ENCODE assay signal across 29 mouse cellular contexts in the genomic region with DNA sequence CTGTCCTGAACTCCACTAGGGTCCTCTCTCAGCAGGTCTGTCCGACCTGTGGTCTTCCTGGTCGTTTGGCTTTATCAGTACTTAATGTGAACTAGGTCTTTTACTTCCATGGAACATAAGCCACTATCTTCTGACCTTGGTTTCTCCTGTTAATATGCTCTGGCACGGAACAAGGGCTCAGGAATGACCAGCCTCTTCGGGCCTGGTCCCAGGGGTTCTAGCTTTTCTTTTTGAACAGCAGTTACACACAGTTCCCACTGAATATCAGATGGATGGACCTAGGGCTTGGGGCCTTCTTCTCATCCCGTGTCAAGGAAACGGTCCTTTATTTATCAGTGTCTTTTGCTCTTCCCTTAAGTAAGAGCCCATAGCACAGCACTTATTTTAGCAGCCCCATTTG. TPM values are rescaled to one million over a fixed set of nuclear protein-coding genes. Genes with fewer than 3 reads are reported as not detected.
DNase-seq lines count a peak whose midpoint lies in the region; ATAC-seq and TF ChIP-seq lines count a peak whose summit lies in the region.
"Had no signal": no experiment of that assay in that cellular context is flagged by ENCODE, and none has a peak within 500 bp of the region (broad histone marks: within the 10 kb centered on the region; RNA-seq: fewer than 3 reads in every experiment).

No protein-coding gene starts in this region.

- no peak for DNase-seq in gastrocnemius, adult 2 months
- DNase-seq in gastrocnemius, postnatal 14 days, result no peak
- DNase-seq in heart, postnatal 25 days (ENCODE audit: low spot score), result no peak
- DNase-seq in MEL (ENCODE audit: low read depth, low spot score), result no peak
- DNase-seq: cerebellum, adult 11 months; cerebellum, adult 9-11 months; gastrocnemius, postnatal 36 days; kidney, adult 11 months had no signal

- peaks cover 50% of the 10 kb centered on the region for H3K36me3 ChIP-seq in heart, embryonic 16.5 days (ENCODE audit: control insufficient read depth, insufficient read depth)
- H3K36me3 ChIP-seq in MEL (ENCODE audit: control insufficient read depth in 1 of 2, insufficient read depth in 2 of 2, low read length in 2 of 2), result peaks cover 7 to 39% of the 10 kb centered on the region in 2 experiments

- H3K9ac ChIP-seq in heart, embryonic 16.5 days (ENCODE audit: low read length), result no peak overlapping the region
- H3K9ac ChIP-seq in MEL (ENCODE audit: control insufficient read depth, low read depth, low read length, poor library complexity, severe bottlenecking), result no peak overlapping the region
- H3K9ac ChIP-seq: embryonic facial prominence, embryonic 12.5 days; embryonic facial prominence, embryonic 15.5 days; forebrain, postnatal 0 days; heart, embryonic 13.5 days; hindbrain, embryonic 13.5 days; intestine, embryonic 15.5 days had no signal

- H3K9me3 ChIP-seq in heart, embryonic 16.5 days (replicated peaks; ENCODE audit: control insufficient read depth, low read length), result no peaks in the 10 kb centered on the region
- H3K9me3 ChIP-seq in MEL (replicated peaks; ENCODE audit: insufficient read depth, low read length), result no peaks in the 10 kb centered on the region
- H3K9me3 ChIP-seq: embryonic facial prominence, embryonic 12.5 days; embryonic facial prominence, embryonic 15.5 days; heart, embryonic 13.5 days; hindbrain, embryonic 10.5 days; hindbrain, embryonic 13.5 days; intestine, embryonic 15.5 days had no signal

- no peak overlapping the region for H3K4me2 ChIP-seq in heart, embryonic 16.5 days (ENCODE audit: low read depth, low read length)
- H3K4me2 ChIP-seq: embryonic facial prominence, embryonic 12.5 days; embryonic facial prominence, embryonic 15.5 days; heart, embryonic 13.5 days; hindbrain, embryonic 13.5 days; intestine, embryonic 15.5 days had no signal

- no peaks in the 10 kb centered on the region for H3K27me3 ChIP-seq in heart, embryonic 16.5 days (ENCODE audit: control insufficient read depth, insufficient read depth, low read length)
- H3K27me3 ChIP-seq in MEL (ENCODE audit: control insufficient read depth in 1 of 2, insufficient read depth in 2 of 2, low read length in 2 of 2), result no peaks in the 10 kb centered on the region
- H3K27me3 ChIP-seq: embryonic facial prominence, embryonic 12.5 days; embryonic facial prominence, embryonic 15.5 days; heart, embryonic 13.5 days; hindbrain, embryonic 13.5 days; intestine, embryonic 15.5 days had no signal

- 69% methylated on average over 6 of the region's 6 CpGs for WGBS in heart, embryonic 16.5 days

- intact Hi-C loops in gastrocnemius, adult 2 months (cut with DNase I), result no loop called here
- intact Hi-C loops in gastrocnemius, postnatal 14 days (cut with DNase I; ENCODE audit: low total_unique reads), result no loop called here
- intact Hi-C loops in heart, postnatal 25 days (cut with DNase I), result no loop called here

- no peak for TF ChIP-seq EP300 in MEL (IDR thresholded peaks at IDR 0.05; ENCODE audit: low read depth in 1 of 2, low read length in 2 of 2)

- no peak for ATAC-seq in heart, embryonic 16.5 days (replicated peaks; ENCODE audit: extremely low read depth, insufficient read depth, low FRiP score)
- ATAC-seq: activated CD4-positive, CD25-positive, alpha-beta regulatory T cell, adult 4 months; CD4-positive, CD25-positive, alpha-beta regulatory T cell, adult 4 months; intestine, embryonic 15.5 days had no signal

- H3K4me3 ChIP-seq in gastrocnemius, adult 2 months, result peak overlapping the region; percentile 47; the same call in 1 of the 2 replicates
- no peak overlapping the region for H3K4me3 ChIP-seq in heart, embryonic 16.5 days (ENCODE audit: low read length)
- H3K4me3 ChIP-seq in MEL (ENCODE audit: control insufficient read depth in 1 of 2, insufficient read depth in 1 of 2, low read depth in 2 of 2, low read length in 2 of 2), result no peak overlapping the region
- no peak overlapping the region for H3K4me3 ChIP-seq in brown adipose tissue, adult 24 weeks (ENCODE audit: insufficient read depth, low read depth, low read length)
- H3K4me3 ChIP-seq: embryonic facial prominence, embryonic 12.5 days; embryonic facial prominence, embryonic 15.5 days; heart, embryonic 13.5 days; hindbrain, embryonic 10.5 days; hindbrain, embryonic 13.5 days; intestine, embryonic 15.5 days had no signal

- TF ChIP-seq CTCF in gastrocnemius, adult 2 months (IDR thresholded peaks at IDR 0.05), result no peak
- TF ChIP-seq CTCF in MEL (IDR thresholded peaks at IDR 0.05 in 2 of 3, conservative IDR thresholded peaks at IDR 0.05 in 1 of 3; ENCODE audit: control insufficient read depth in 1 of 3, insufficient read depth in 1 of 3, low read depth in 2 of 3, low read length in 3 of 3, poor library complexity in 1 of 3, severe bottlenecking in 1 of 3), result no peak

- 0 out of 4 replicates have a peak, but pooled peaks of 1 of the 2 experiments have one; percentile 13 for TF ChIP-seq POLR2A in MEL (IDR thresholded peaks at IDR 0.05; ENCODE audit: control insufficient read depth in 1 of 2, insufficient read depth in 1 of 2, low read depth in 1 of 2, low read length in 2 of 2, poor library complexity in 1 of 2)

- TF ChIP-seq RAD21 in MEL (IDR thresholded peaks at IDR 0.05; ENCODE audit: low read depth, low read length), result no peak

- no peaks in the 10 kb centered on the region for H3K79me2 ChIP-seq in MEL (ENCODE audit: control insufficient read depth, insufficient read depth, low read length, poor library complexity)

- peak overlapping the region; percentile 96 for H3K27ac ChIP-seq in gastrocnemius, adult 2 months
- H3K27ac ChIP-seq in heart, embryonic 16.5 days (ENCODE audit: low read length), result 0 out of 2 replicates have a peak overlapping the region, but pooled peaks have one; percentile 7
- H3K27ac ChIP-seq in MEL (ENCODE audit: control insufficient read depth, low read depth, low read length), result no peak overlapping the region
- peak overlapping the region; percentile 96 for H3K27ac ChIP-seq in brown adipose tissue, adult 24 weeks (replicated peaks; ENCODE audit: low read depth, low read length)
- H3K27ac ChIP-seq: embryonic facial prominence, embryonic 12.5 days; embryonic facial prominence, embryonic 15.5 days; heart, embryonic 13.5 days; hindbrain, embryonic 10.5 days; hindbrain, embryonic 13.5 days; intestine, embryonic 15.5 days had no signal

- H3K4me1 ChIP-seq in heart, embryonic 16.5 days (ENCODE audit: control insufficient read depth, insufficient read depth, low read length), result no peaks in the 10 kb centered on the region
- peaks cover 6 to 7% of the 10 kb centered on the region in 2 experiments for H3K4me1 ChIP-seq in MEL (ENCODE audit: control insufficient read depth in 1 of 2, insufficient read depth in 2 of 2, low read length in 2 of 2)
- H3K4me1 ChIP-seq in brown adipose tissue, adult 24 weeks (ENCODE audit: control insufficient read depth, insufficient read depth, insufficient read length, low read length), result no peaks in the 10 kb centered on the region; the same call in 1 of the 2 replicates
- H3K4me1 ChIP-seq: embryonic facial prominence, embryonic 12.5 days; embryonic facial prominence, embryonic 15.5 days; hindbrain, embryonic 10.5 days; intestine, embryonic 15.5 days had no signal

RNA-seq across cellular contexts. Expression of a gene that starts 7.0 kb away (rescaled TPM):
- total RNA-seq in gastrocnemius, adult 2 months (2021), result 100 to 1,000 TPM; 447 to 542 TPM
- 100 to 1,000 TPM; 257 to 331 TPM for total RNA-seq in gastrocnemius, postnatal 14 days (2021)
- 13.4 and 19.4 TPM in 2 replicates for polyA plus RNA-seq in heart, embryonic 16.5 days (2015; fragmentation: Nextera tagmentation; extraction: Ambion mirVana)
- total RNA-seq in heart, postnatal 25 days (2021), result 100 to 1,000 TPM; 272 to 314 TPM
- 6.8 and 7.7 TPM in 2 replicates for total RNA-seq in MEL (2012; rRNA removed)
- 10 to 100 TPM in 1 of 2 experiments, not detected in 1; 14.1 TPM for polyA plus RNA-seq in MEL (2012; ENCODE audit: insufficient read depth in 1 of 2, insufficient read length in 2 of 2, low read depth in 1 of 2, low replicate concordance in 2 of 2, missing spikeins in 1 of 2)
- 122 and 173 TPM in 2 replicates for polyA plus RNA-seq in brown adipose tissue, adult 24 weeks (2012; ENCODE audit: insufficient read depth, insufficient read length, missing spikeins)

RNA-seq across cellular contexts. Expression of a gene that starts 15.1 kb away (rescaled TPM):
- total RNA-seq in gastrocnemius, adult 2 months (2021), result 10 to 100 TPM; 46.7 to 58.9 TPM
- total RNA-seq in gastrocnemius, postnatal 14 days (2021), result 10 to 100 TPM; 53.7 to 54.8 TPM
- 8.1 and 8.5 TPM in 2 replicates for polyA plus RNA-seq in heart, embryonic 16.5 days (2015; fragmentation: Nextera tagmentation; extraction: Ambion mirVana)
- 10 to 100 TPM; 43.7 to 51.0 TPM for total RNA-seq in heart, postnatal 25 days (2021)
- 9.5 and 10.0 TPM in 2 replicates for total RNA-seq in MEL (2012; rRNA removed)
- polyA plus RNA-seq in MEL (2012; ENCODE audit: insufficient read depth in 1 of 2, insufficient read length in 2 of 2, low read depth in 1 of 2, low replicate concordance in 2 of 2, missing spikeins in 1 of 2), result 10 to 100 TPM in 1 of 2 experiments, not detected in 1; 39.9 TPM
- 16.9 and 22.4 TPM in 2 replicates for polyA plus RNA-seq in brown adipose tissue, adult 24 weeks (2012; ENCODE audit: insufficient read depth, insufficient read length, missing spikeins)

RNA-seq across cellular contexts. Expression of a gene that starts 24.3 kb away (rescaled TPM):
- 100 to 1,000 TPM; 541 to 658 TPM for total RNA-seq in gastrocnemius, adult 2 months (2021)
- 100 to 1,000 TPM; 571 to 668 TPM for total RNA-seq in gastrocnemius, postnatal 14 days (2021)
- 567 and 572 TPM in 2 replicates for polyA plus RNA-seq in heart, embryonic 16.5 days (2015; fragmentation: Nextera tagmentation; extraction: Ambion mirVana)
- 1,000 to 10,000 TPM; 1,194 to 1,233 TPM for total RNA-seq in heart, postnatal 25 days (2021)
- 161 and 187 TPM in 2 replicates for total RNA-seq in MEL (2012; rRNA removed)
- 100 to 1,000 TPM; 133 to 256 TPM for polyA plus RNA-seq in MEL (2012; ENCODE audit: insufficient read depth in 1 of 2, insufficient read length in 2 of 2, low read depth in 1 of 2, low replicate concordance in 2 of 2, missing spikeins in 1 of 2)
- polyA plus RNA-seq in brown adipose tissue, adult 24 weeks (2012; ENCODE audit: insufficient read depth, insufficient read length, missing spikeins), result 1,610 and 1,861 TPM in 2 replicates

RNA-seq across cellular contexts. Expression of a gene that starts 39.2 kb away (rescaled TPM):
- total RNA-seq in gastrocnemius, adult 2 months (2021), result not detected
- not detected for total RNA-seq in gastrocnemius, postnatal 14 days (2021)
- 0.41 TPM in 1 of 2 replicates, not detected in the other for polyA plus RNA-seq in heart, embryonic 16.5 days (2015; fragmentation: Nextera tagmentation; extraction: Ambion mirVana)
- total RNA-seq in heart, postnatal 25 days (2021), result not detected
- not detected in 2 replicates for total RNA-seq in MEL (2012; rRNA removed)
- not detected for polyA plus RNA-seq in MEL (2012; ENCODE audit: insufficient read depth in 1 of 2, insufficient read length in 2 of 2, low read depth in 1 of 2, low replicate concordance in 2 of 2, missing spikeins in 1 of 2)
- polyA plus RNA-seq in brown adipose tissue, adult 24 weeks (2012; ENCODE audit: insufficient read depth, insufficient read length, missing spikeins), result not detected in 2 replicates
- total RNA-seq: adrenal gland, postnatal 36 days; common myeloid progenitor, adult 5-6 weeks; gastrocnemius, adult 8-10 months; gastrocnemius, postnatal 36 days; granulocyte monocyte progenitor cell, adult 5-6 weeks; heart, adult 8-10 months; heart, postnatal 14 days had no signal
- polyA plus RNA-seq: activated CD4-positive, CD25-positive, alpha-beta regulatory T cell, adult 4 months; C2C12; CD4-positive, CD25-positive, alpha-beta regulatory T cell, adult 4 months; cerebellum, adult 2 months; embryonic facial prominence, embryonic 12.5 days; forebrain, embryonic 11.5 days; forebrain, embryonic 14.5 days; hindbrain, embryonic 10.5 days; hindbrain, embryonic 13.5 days had no signal

RNA-seq across cellular contexts. Expression of a gene that starts 39.6 kb away (rescaled TPM):
- total RNA-seq in gastrocnemius, adult 2 months (2021), result 10 to 100 TPM; 35.1 to 52.1 TPM
- total RNA-seq in gastrocnemius, postnatal 14 days (2021), result 10 to 100 TPM; 47.2 to 55.8 TPM
- 184 and 195 TPM in 2 replicates for polyA plus RNA-seq in heart, embryonic 16.5 days (2015; fragmentation: Nextera tagmentation; extraction: Ambion mirVana)
- 10 to 100 TPM; 58.9 to 62.5 TPM for total RNA-seq in heart, postnatal 25 days (2021)
- total RNA-seq in MEL (2012; rRNA removed), result 92.4 and 98.1 TPM in 2 replicates
- 100 to 1,000 TPM in 1 of 2 experiments, not detected in 1; 107 TPM for polyA plus RNA-seq in MEL (2012; ENCODE audit: insufficient read depth in 1 of 2, insufficient read length in 2 of 2, low read depth in 1 of 2, low replicate concordance in 2 of 2, missing spikeins in 1 of 2)
- 115 and 131 TPM in 2 replicates for polyA plus RNA-seq in brown adipose tissue, adult 24 weeks (2012; ENCODE audit: insufficient read depth, insufficient read length, missing spikeins)

Comparison
In these comparisons a context has a peak if more than half of its experiments do, and no peak if none do; other contexts are left out.
1. RNA of a gene that starts 7.0 kb away (total RNA-seq): 447 to 542 TPM in gastrocnemius, adult 2 months, 257 to 331 TPM in gastrocnemius, postnatal 14 days and 272 to 314 TPM in heart, postnatal 25 days; 6.8 to 7.7 TPM in MEL; every median in the first group is over 10 times any median in the second.